Mouse (Mus musculus): ENCODE measurements around the gene Astn2. TPM values are rescaled to one million over a fixed set of nuclear protein-coding genes. Genes with fewer than 3 reads are reported as not detected.
A peak's percentile ranks its signal among the peaks of the same experiment; 100 is the strongest.

The Astn2 gene
- polyA plus RNA-seq, 1 experiment from 2014 or later = 0.77 TPM

GRCm38 (mm10) chr4:66102037-66102436, 302.4 kb downstream of the Astn2 start:
- 79% methylated on average over 5 of the region's 5 CpGs for WGBS
- Histone ChIP-seq H3K4me1 (replicated peaks) (no peaks in the 10 kb centered on the region), H3K4me3 (no peak overlapping the region), H3K9me3 (no peaks in the 10 kb centered on the region), H3K36me3 (no peaks in the 10 kb centered on the region), H3K27me3 (ENCODE audit: insufficient read depth, poor library complexity, severe bottlenecking) (no peaks in the 10 kb centered on the region), H3K27ac (no peak overlapping the region)
- DNase-seq (ENCODE audit: low spot score) = no peak

GRCm38 (mm10) chr4:66097629-66098028, 306.8 kb downstream of the Astn2 start:
- no peaks in the 10 kb centered on the region for H3K9me3 ChIP-seq
- no peak overlapping the region for H3K4me3 ChIP-seq
- H3K4me1 ChIP-seq (replicated peaks) = no peaks in the 10 kb centered on the region
- 86% methylated on average over 1 of the region's 1 CpGs for WGBS
- H3K36me3 ChIP-seq = no peaks in the 10 kb centered on the region
- no peak overlapping the region for H3K27ac ChIP-seq
- no peak for DNase-seq (ENCODE audit: low spot score)
- H3K27me3 ChIP-seq (ENCODE audit: insufficient read depth, poor library complexity, severe bottlenecking) = no peaks in the 10 kb centered on the region

DNA sequence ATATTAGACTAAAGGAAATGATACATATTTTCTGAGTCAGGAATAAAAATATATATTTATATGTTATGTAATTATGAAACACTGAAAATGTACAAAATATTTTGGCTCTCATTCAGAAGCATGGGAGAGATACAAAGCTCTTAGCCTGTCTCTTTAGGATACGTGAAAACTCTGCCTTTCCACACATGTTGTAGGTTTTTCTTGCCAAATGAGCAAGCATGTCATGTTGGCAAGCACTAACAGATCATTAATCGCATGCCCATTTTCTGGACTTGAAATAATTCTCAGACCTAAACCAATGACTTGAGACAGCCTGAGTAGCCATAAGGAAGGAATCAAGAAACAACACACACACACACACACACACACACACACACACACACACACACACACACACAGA, 308.3 kb downstream of the Astn2 start:
- Histone ChIP-seq H3K4me1 (replicated peaks) (no peaks in the 10 kb centered on the region), H3K4me3 (no peak overlapping the region), H3K36me3 (no peaks in the 10 kb centered on the region), H3K9me3 (no peaks in the 10 kb centered on the region), H3K27me3 (ENCODE audit: insufficient read depth, poor library complexity, severe bottlenecking) (no peaks in the 10 kb centered on the region), H3K27ac (no peak overlapping the region)
- WGBS = 91% methylated on average over 2 of the region's 2 CpGs
- no peak for DNase-seq (ENCODE audit: low spot score)

GRCm38 (mm10) chr4:66057161-66057560, 347.2 kb downstream of the Astn2 start:
- no peaks in the 10 kb centered on the region for H3K9me3 ChIP-seq
- H3K4me1 ChIP-seq (replicated peaks) = no peaks in the 10 kb centered on the region
- no peaks in the 10 kb centered on the region for H3K36me3 ChIP-seq
- DNase-seq (ENCODE audit: low spot score) = no peak
- no peaks in the 10 kb centered on the region for H3K27me3 ChIP-seq (ENCODE audit: insufficient read depth, poor library complexity, severe bottlenecking)
- H3K27ac ChIP-seq = no peak overlapping the region
- H3K4me3 ChIP-seq = no peak overlapping the region

DNA sequence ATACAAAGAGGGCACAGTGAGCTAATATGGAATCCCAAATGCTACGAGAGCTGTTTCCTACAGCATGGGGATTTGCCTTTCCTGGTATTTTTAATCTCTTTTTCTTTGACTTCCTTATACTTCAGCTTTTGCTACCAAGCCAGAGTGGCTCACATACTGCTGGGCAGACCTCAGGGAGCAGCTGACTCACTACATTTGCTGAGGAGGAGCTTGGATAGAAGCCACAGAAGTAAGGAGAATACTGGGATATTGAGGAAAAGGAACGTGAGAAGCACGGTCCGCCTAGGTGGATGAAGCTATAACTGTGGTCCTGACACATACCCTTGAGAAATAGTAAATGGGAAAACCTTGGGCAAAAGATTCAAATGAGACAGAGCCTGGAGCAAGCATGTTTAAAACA, 348.7 kb downstream of the Astn2 start:
- Histone ChIP-seq H3K4me3 (no peak overlapping the region), H3K27ac (no peak overlapping the region), H3K4me1 (replicated peaks) (no peaks in the 10 kb centered on the region; the same call in 1 of the 2 replicates), H3K27me3 (ENCODE audit: insufficient read depth, poor library complexity, severe bottlenecking) (no peaks in the 10 kb centered on the region), H3K36me3 (no peaks in the 10 kb centered on the region), H3K9me3 (no peaks in the 10 kb centered on the region)
- no peak for DNase-seq (ENCODE audit: low spot score)
- 93% methylated on average over 4 of the region's 4 CpGs for WGBS

GRCm38 (mm10) chr4:66043014-66043672, 361.3 kb downstream of the Astn2 start:
- WGBS = 87% methylated on average over 3 of the region's 3 CpGs
- no peak overlapping the region for H3K4me3 ChIP-seq
- no peak overlapping the region for H3K27ac ChIP-seq
- H3K4me1 ChIP-seq (replicated peaks) = no peaks in the 10 kb centered on the region
- H3K27me3 ChIP-seq (ENCODE audit: insufficient read depth, poor library complexity, severe bottlenecking) = no peaks in the 10 kb centered on the region
- DNase-seq (ENCODE audit: low spot score) = no peak
- no peaks in the 10 kb centered on the region for H3K36me3 ChIP-seq
- no peaks in the 10 kb centered on the region for H3K9me3 ChIP-seq

DNA sequence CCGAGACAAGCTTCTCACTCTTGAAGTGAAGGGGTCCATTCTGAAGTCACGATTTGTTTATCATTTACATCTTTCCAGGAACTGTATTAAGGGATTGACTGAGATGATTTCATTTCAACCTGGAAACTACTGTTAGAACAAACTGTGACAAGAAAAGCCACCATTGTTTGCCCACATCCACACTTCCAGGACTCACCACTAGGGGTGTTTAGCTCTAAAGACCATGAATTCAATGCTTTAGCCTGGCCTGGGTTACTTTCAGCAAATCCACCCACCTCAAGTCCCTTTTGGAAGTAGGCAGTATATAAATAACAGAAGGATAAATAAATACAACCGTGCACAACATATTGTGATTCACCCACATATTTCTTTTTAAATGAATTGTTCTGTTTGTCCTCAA, 370.6 kb downstream of the Astn2 start:
- H3K9me3 ChIP-seq = no peaks in the 10 kb centered on the region
- H3K27ac ChIP-seq = no peak overlapping the region
- no peak overlapping the region for H3K4me3 ChIP-seq
- H3K27me3 ChIP-seq (ENCODE audit: insufficient read depth, poor library complexity, severe bottlenecking) = no peaks in the 10 kb centered on the region
- no peaks in the 10 kb centered on the region for H3K36me3 ChIP-seq
- DNase-seq (ENCODE audit: low spot score) = no peak
- 67% methylated on average over 3 of the region's 3 CpGs for WGBS
- no peaks in the 10 kb centered on the region for H3K4me1 ChIP-seq (replicated peaks)

GRCm38 (mm10) chr4:66031320-66031870, 373.0 kb downstream of the Astn2 start:
- no peaks in the 10 kb centered on the region for H3K4me1 ChIP-seq (replicated peaks)
- no peaks in the 10 kb centered on the region for H3K36me3 ChIP-seq
- no peaks in the 10 kb centered on the region for H3K9me3 ChIP-seq
- whole genome bisulfite sequencing = 77% methylated on average over 9 of the region's 9 CpGs
- DNase-seq (ENCODE audit: low spot score) = no peak
- H3K27me3 ChIP-seq (ENCODE audit: insufficient read depth, poor library complexity, severe bottlenecking) = no peaks in the 10 kb centered on the region
- H3K4me3 ChIP-seq = no peak overlapping the region
- H3K27ac ChIP-seq = no peak overlapping the region

DNA sequence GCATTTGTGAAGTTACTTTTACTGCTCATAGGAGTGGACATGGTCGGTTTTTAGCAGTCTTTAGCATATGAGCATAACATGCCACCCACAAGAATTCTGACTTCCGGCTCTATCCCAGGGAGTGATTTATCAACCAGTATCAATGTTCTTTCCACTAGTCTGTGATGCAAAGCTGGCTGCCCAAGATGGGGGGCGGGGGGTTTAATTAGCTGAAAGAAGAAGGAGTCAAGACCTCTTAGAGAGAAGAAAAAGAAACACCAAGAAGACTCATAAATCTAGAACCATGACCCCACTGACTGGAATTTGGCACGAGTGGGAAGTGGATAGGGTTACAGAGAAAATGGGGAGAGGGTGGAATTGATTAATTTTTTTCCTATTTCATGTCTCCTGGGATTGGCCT, 374.5 kb downstream of the Astn2 start:
- no peak for DNase-seq (ENCODE audit: low spot score)
- no peaks in the 10 kb centered on the region for H3K27me3 ChIP-seq (ENCODE audit: insufficient read depth, poor library complexity, severe bottlenecking)
- no peaks in the 10 kb centered on the region for H3K36me3 ChIP-seq
- no peaks in the 10 kb centered on the region for H3K9me3 ChIP-seq
- H3K4me3 ChIP-seq = no peak overlapping the region
- H3K27ac ChIP-seq = no peak overlapping the region
- peaks cover 8% of the 10 kb centered on the region; the same call in 1 of the 2 replicates for H3K4me1 ChIP-seq (replicated peaks)
- WGBS = 80% methylated on average over 4 of the region's 4 CpGs

DNA sequence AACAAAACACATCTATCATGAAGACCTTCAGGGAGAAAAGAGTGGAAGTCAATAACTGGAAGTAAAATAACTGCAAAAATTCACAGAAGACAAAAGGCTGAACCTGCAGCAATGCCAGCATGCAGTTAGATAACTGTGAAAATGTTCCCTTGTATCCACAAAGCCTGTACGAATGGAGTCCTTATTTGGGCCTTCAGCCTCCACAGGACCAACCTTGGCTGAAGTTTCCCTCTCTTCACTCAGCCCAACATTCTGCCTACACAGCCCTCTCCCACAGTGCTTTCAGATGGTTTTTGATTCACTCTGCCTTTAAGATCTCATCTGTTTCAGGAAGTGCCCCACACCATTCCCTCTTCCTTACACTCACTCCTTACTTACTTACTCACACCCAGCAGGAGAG, 376.5 kb downstream of the Astn2 start:
- Histone ChIP-seq H3K27me3 (ENCODE audit: insufficient read depth, poor library complexity, severe bottlenecking) (no peaks in the 10 kb centered on the region), H3K4me3 (no peak overlapping the region), H3K4me1 (replicated peaks) (peaks cover 8% of the 10 kb centered on the region; the same call in 1 of the 2 replicates), H3K27ac (no peak overlapping the region), H3K9me3 (no peaks in the 10 kb centered on the region), H3K36me3 (no peaks in the 10 kb centered on the region)
- 82% methylated on average over 1 of the region's 1 CpGs for WGBS
- DNase-seq (ENCODE audit: low spot score) = no peak

- Histone ChIP-seq H3K27me3 (ENCODE audit: insufficient read depth, poor library complexity, severe bottlenecking) (no peaks in the 10 kb centered on the region), H3K36me3 (no peaks in the 10 kb centered on the region), H3K27ac (no peak overlapping the region), H3K4me1 (replicated peaks) (peaks cover 8% of the 10 kb centered on the region; the same call in 1 of the 2 replicates), H3K9me3 (no peaks in the 10 kb centered on the region), H3K4me3 (no peak overlapping the region)
- peak; percentile 22 for DNase-seq (ENCODE audit: low spot score)
- WGBS = 45% methylated on average over 8 of the region's 8 CpGs
Observed at GRCm38 (mm10) chr4:66025393-66026062, 378.9 kb downstream of the Astn2 start.

DNA sequence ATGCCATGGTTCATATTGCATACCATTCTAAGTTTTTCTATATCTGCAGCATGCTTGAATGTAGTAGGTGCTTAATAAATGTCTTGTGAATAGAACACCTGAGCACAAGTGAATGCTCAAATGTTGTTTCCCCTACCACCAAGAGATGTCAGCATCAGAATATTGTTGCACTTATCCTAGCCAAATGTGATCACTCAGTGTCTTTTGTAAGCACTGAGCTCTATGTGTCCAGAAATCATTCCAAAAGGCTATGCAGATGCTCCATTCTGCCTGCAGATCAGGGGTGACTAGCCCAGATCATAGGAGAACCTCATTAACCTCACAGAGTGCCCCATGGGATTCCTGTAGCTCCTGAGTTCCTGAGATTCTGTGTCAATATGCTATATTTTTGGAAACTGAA, 401.5 kb downstream of the Astn2 start:
- Histone ChIP-seq H3K4me1 (replicated peaks) (no peaks in the 10 kb centered on the region), H3K27me3 (ENCODE audit: insufficient read depth, poor library complexity, severe bottlenecking) (no peaks in the 10 kb centered on the region), H3K36me3 (no peaks in the 10 kb centered on the region), H3K27ac (no peak overlapping the region), H3K4me3 (no peak overlapping the region), H3K9me3 (no peaks in the 10 kb centered on the region)
- DNase-seq (ENCODE audit: low spot score) = no peak

- Histone ChIP-seq H3K4me3 (no peak overlapping the region), H3K27ac (no peak overlapping the region), H3K27me3 (ENCODE audit: insufficient read depth, poor library complexity, severe bottlenecking) (no peaks in the 10 kb centered on the region), H3K4me1 (replicated peaks) (no peaks in the 10 kb centered on the region), H3K9me3 (no peaks in the 10 kb centered on the region), H3K36me3 (no peaks in the 10 kb centered on the region)
- DNase-seq (ENCODE audit: low spot score) = no peak
- 88% methylated on average over 2 of the region's 2 CpGs for WGBS
Observed at GRCm38 (mm10) chr4:65983643-65984042, 420.8 kb downstream of the Astn2 start.
